Mouse (Mus musculus): ENCODE data around the gene Hmgn2.

- no peak for TF ChIP-seq POLR2A (IDR thresholded peaks at IDR 0.05; ENCODE audit: borderline replicate concordance, extremely low read depth, insufficient read depth, insufficient read length, poor library complexity, severe bottlenecking)
- TF ChIP-seq CTCF (IDR thresholded peaks at IDR 0.05; ENCODE audit: borderline replicate concordance, extremely low read depth, insufficient read depth, insufficient read length) = no peak
These were observed 26.9 kb downstream of the Hmgn2 start for GRCm38 (mm10) chr4:133941576-133941975.
